Mouse (Mus musculus): ENCODE measurements around the gene Fev.

Fev gene

GRCm38 (mm10) chr1:74885369-74886042, at the start of gene Fev:
TSS of gene Fev (minus strand) at chr1:74885419.
- in situ Hi-C loops (cut with MboI; ENCODE audit: unreplicated experiment in 2 of 2), result no loop called here

GRCm38 (mm10) chr1:74927621-74928296, 42.5 kb upstream of the Fev start:
- in situ Hi-C loops (cut with MboI; ENCODE audit: unreplicated experiment in 2 of 2), result no loop called here

- in situ Hi-C loops (cut with MboI; ENCODE audit: unreplicated experiment in 2 of 2), result no loop called here
Measured at GRCm38 (mm10) chr1:74926721-74927120, 41.5 kb upstream of the Fev start.

GRCm38 (mm10) chr1:74924464-74924863, 39.2 kb upstream of the Fev start:
- in situ Hi-C loops (cut with MboI; ENCODE audit: unreplicated experiment in 2 of 2), result no loop called here

DNA sequence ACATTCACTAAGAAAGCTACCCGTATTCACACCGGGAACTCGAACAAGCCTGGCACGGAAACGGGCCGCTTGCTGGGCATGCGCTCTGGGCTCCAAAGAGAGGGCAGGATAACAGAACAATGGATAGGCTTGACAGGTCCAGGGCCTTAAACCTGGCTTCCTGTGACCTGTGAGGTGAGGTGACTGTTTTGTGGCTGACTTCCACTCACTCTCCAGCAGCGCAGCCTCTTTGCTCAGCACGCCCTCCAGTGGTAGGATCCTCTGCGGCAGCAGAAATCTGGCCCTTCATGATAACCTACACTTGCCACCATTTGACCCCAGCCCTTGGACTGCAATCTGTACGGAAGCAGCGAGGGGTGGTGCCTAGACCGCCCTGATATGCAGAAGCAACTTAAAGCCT, 30.5 kb upstream of the Fev start:
- in situ Hi-C loops (cut with MboI; ENCODE audit: unreplicated experiment in 2 of 2), result no loop called here

DNA sequence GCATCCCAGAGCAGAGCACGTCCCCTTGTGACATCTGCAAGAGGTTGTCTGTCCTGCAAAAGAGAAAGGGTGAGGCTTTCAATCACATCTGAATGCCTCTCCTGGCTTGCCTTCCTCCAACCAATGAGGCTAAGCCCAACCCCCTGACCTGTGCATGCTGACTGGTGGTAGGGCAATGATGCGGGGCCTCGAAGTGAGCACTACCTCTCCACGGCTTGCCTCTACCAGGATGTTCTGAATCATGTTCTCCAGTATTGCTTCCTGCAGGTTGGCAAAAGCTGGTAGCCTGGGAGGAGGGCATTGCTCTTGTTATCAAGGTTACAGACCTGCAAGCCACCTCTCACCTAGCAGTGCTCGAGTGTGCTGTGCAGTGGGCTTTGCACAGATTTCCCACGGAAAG, 17.0 kb upstream of the Fev start:
- in situ Hi-C loops (cut with MboI; ENCODE audit: unreplicated experiment in 2 of 2), result no loop called here

- in situ Hi-C loops (cut with MboI; ENCODE audit: unreplicated experiment in 2 of 2), result no loop called here
Measured at GRCm38 (mm10) chr1:74901686-74902085, 16.5 kb upstream of the Fev start.

DNA sequence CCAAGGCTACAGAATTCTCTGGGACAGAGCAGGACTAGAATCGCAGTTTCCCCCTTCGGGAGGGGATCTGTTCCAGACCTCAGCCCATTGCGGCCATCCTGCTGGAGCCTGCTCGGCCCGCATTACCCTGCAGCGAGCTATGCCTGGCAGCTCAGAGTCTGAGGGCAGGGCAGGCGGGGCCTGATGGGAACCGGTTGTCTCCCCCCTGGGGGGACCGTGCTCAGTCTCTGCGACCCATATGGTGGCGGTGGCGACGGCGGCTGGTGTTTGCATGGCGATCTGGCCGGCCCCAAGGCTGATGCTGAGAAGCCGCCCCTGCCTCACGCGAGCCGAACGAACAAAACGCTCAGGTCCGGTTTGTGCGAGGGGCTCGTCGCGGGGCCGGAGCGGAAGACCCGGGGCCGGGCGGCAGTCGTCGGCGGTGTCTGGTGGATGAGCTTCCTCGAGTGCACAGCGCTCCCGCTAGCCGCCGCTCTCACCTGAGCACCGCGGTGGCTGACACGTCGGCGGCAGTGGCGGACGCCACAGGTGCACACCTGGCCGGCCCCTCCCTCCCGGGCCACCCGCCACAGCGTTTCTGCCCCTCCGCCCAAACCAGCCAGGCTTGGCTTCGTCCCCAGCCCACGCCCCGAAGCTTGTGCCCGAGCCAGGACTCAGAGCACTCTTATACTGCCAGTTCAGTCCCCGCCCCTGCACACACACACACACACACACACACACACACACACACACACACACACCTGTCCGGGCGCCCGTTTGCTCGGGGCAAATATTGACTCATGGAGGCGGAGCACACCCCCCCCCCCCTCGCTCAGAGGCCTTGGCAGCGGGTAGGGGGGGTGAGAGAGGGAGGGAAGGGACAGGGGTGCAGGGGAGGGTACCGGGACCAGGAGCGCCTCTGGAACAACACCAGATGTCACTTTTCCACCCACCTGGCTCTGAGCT, 15.4 kb upstream of the Fev start:
- in situ Hi-C loops (cut with MboI; ENCODE audit: unreplicated experiment in 2 of 2), result no loop called here

GRCm38 (mm10) chr1:74898656-74899431, 13.6 kb upstream of the Fev start:
- in situ Hi-C loops (cut with MboI; ENCODE audit: unreplicated experiment in 2 of 2), result loop anchor here in 1 of 2 experiments (10.0 kb wide), 1 partner anchor 134 kb away; no protein-coding TSS in a partner anchor

DNA sequence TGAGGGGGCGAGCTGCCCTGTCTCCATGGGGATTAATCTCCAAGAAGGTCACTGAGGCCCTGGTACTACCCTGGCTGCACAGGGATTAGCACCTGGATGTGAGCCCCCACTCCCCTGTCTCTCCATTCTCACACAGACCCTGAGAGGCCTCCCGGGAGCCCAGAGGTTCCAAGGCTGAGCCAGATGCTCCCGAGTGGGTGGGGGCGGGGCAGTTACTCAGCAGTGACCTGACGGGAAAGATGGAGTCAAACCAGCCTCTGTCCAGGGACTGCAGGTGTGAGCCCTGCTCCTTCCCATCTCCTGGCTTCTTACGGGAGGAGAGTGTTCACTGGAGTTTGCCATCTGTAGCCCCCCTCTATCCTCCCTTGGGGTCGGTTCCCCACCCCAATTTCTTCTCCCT, 12.8 kb upstream of the Fev start:
- in situ Hi-C loops (cut with MboI; ENCODE audit: unreplicated experiment in 2 of 2), result loop anchor here in 1 of 2 experiments (10.0 kb wide), 1 partner anchor 133 kb away; no protein-coding TSS in a partner anchor

GRCm38 (mm10) chr1:74894966-74895365, 9.7 kb upstream of the Fev start:
- in situ Hi-C loops (cut with MboI; ENCODE audit: unreplicated experiment in 2 of 2), result loop anchor here in 1 of 2 experiments (10.0 kb wide), 1 partner anchor 130 kb away; no protein-coding TSS in a partner anchor

DNA sequence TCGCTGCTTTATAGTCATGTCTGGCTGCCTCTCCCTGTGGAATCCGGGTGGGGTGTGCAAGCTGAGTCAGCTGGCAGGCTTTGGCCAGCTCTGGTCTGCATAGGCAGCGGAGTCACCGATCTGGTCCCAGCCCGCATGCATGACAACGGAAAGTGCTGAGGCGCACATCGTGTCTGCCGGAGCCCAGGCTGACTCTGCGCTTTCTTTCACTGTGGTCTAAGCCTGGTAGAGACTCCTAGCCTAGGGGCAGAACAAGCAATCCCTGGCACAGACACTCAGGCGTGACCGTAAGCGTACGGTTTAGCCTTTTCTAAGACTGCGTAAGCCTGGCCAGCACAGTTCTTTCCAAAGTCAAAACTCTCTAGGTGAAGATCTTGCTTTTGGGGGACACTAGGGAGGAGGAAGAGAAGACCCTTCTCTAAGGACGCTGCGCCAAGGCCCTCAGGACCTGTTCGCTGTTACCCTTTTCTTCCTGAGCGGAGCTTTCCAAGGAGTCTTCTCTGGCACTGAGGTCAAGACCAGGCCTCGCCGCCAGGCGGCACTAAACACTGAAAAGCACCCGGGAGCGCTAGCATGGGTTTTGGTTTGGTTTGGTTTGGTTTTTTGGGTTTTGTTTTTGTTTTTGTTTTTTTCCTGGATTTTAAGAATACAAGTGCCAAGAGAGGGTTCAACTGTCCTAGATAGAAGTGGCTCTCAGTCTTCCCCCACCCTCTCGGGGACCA, 8.1 kb upstream of the Fev start, which contains the start of gene Cryba2:
TSS of gene Cryba2 (minus strand) at position 10 of the 722 bp plus-strand sequence.
- in situ Hi-C loops (cut with MboI; ENCODE audit: unreplicated experiment in 2 of 2), result loop anchor here in 1 of 2 experiments (10.0 kb wide), 1 partner anchor 128 kb away; no protein-coding TSS in a partner anchor

- in situ Hi-C loops (cut with MboI; ENCODE audit: unreplicated experiment in 2 of 2), result loop anchor here in 1 of 2 experiments (10.0 kb wide), 1 partner anchor 128 kb away; no protein-coding TSS in a partner anchor
Measured at GRCm38 (mm10) chr1:74892351-74893133, 7.3 kb upstream of the Fev start.

- in situ Hi-C loops (cut with MboI; ENCODE audit: unreplicated experiment in 2 of 2), result loop anchor here in 1 of 2 experiments (10.0 kb wide), 1 partner anchor 127 kb away; no protein-coding TSS in a partner anchor
Measured at GRCm38 (mm10) chr1:74891513-74891912, 6.3 kb upstream of the Fev start.

DNA sequence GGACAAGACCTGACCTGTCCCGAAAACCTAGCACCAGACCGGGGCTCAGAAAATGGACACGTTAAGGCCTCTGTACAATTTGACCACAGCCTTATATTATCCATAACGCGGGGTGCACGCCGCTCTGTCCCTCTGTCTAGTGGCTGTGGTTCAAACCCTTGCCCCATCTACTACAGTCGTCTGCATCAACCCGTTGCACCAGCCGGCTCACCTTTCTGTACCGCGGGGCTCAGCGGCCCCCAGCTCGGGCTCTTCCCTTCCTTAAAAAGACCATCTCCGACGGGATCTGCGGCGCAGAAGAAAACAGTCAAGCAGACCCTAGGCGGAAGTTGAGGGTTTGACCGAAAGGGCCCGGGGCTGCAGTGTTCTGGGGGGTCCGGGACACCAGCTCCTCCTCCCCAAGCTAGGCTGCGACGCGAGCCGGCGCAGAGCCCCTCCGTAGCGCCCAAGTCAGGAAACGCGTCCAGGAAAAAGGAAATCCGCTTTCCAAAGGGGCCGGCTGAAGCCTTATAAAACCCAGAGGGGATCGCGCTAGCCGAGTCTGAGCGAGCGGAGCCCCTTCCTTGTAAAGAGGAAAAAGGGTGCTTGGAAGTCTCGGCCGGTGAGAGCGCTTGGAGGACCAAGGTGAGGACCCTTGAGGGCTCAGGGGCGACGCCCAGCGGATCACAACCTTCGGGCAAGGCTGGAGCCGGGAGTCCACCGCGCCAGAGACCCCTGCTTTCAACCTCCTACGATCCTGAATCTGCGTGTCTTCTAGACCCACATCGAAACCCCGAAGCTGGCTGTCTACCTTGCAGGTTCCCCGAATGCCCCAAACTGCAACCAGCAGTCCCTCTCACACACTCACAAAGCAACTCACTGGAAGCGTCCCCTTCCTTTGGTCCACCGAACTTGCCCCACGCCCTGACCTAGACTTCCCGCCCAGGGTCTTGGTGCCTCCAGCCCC, 750 bp downstream of the Fev start:
- in situ Hi-C loops (cut with MboI; ENCODE audit: unreplicated experiment in 2 of 2), result no loop called here

DNA sequence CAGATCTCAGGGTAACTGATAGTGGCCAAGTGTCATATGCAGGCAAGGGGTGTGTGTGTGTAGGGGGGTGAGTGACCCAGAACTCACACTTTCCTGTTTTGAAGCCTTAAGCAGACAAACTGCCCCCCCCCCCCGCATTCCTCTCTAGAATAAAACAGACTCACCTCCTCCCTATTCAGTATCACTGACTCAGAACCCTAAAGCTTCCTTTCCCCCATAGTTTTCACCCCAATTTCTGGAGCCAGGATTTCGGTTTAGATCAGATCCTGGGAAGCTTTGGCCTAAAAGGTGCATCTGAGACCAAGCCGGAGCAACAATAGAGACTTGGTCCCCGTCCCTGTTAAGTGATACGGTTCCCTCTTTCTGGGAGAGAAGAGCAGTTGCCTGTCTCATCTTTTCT, 1.8 kb downstream of the Fev start:
- in situ Hi-C loops (cut with MboI; ENCODE audit: unreplicated experiment in 2 of 2), result no loop called here

- in situ Hi-C loops (cut with MboI; ENCODE audit: unreplicated experiment in 2 of 2), result no loop called here
Measured at GRCm38 (mm10) chr1:74882828-74883227, 2.4 kb downstream of the Fev start.
